Mouse (Mus musculus): Measurements from ENCODE around the gene Kctd8. TPM values are rescaled to one million over a fixed set of nuclear protein-coding genes. Genes with fewer than 3 reads are reported as not detected.

The Kctd8 gene
- polyA plus RNA-seq, 3 experiments from 2014 or later: not detected

- no peak for ATAC-seq
Observed at GRCm38 (mm10) chr5:69156489-69156888, 185.0 kb downstream of the Kctd8 start.

- ATAC-seq: no peak
Observed at GRCm38 (mm10) chr5:69145827-69146226, 195.7 kb downstream of the Kctd8 start.

- ATAC-seq: no peak
Observed at GRCm38 (mm10) chr5:69141082-69141481, 200.4 kb downstream of the Kctd8 start.

GRCm38 (mm10) chr5:69108718-69109117, 232.8 kb downstream of the Kctd8 start:
- ATAC-seq: no peak

- no peak for ATAC-seq
Observed at GRCm38 (mm10) chr5:69088912-69089311, 252.6 kb downstream of the Kctd8 start.

Other genes with a start within 250 kb of the Kctd8 start
- gene Yipf7, start 201.0 kb upstream of the Kctd8 start, polyA plus RNA-seq (2017; shearing (Covaris generic)): not detected
- gene Guf1, start 215.2 kb upstream of the Kctd8 start, polyA plus RNA-seq (2017; shearing (Covaris generic)): 1 to 10 TPM; 6.2 to 9.6 (median 8.7) TPM